Mouse (Mus musculus) bone marrow macrophage, adult 2 months (primary cell): ENCODE measurements around the gene Gm45062. TPM values are rescaled to one million over a fixed set of nuclear protein-coding genes. Genes with fewer than 3 reads are reported as not detected.

Experiments used
- H3K27ac ChIP-seq: 2 replicates; pipeline ENCODE4 v1.5.1; 2012; ENCODE audit warnings: low read depth, low read length; ENCODE audit not compliant: insufficient read depth
- H3K4me1 ChIP-seq: 2 replicates; pipeline ENCODE4 v1.6.1; 2012; ENCODE audit warnings: low read length; ENCODE audit not compliant: control insufficient read depth, insufficient read depth
- H3K4me3 ChIP-seq: 2 replicates; pipeline ENCODE4 v1.5.1; 2012; ENCODE audit warnings: mild to moderate bottlenecking, low read length, moderate library complexity; ENCODE audit not compliant: insufficient read depth
- CTCF ChIP-seq: IDR thresholded peaks from 2 replicates; pipeline ENCODE4 v1.5.1; 2012; ENCODE audit warnings: low read depth, mild to moderate bottlenecking, low read length, moderate library complexity
- POLR2A ChIP-seq: IDR thresholded peaks from 2 replicates; pipeline ENCODE4 v1.6.1; 2012; ENCODE audit warnings: mild to moderate bottlenecking, low read depth, low read length, borderline replicate concordance
- polyA plus RNA-seq: library from polyadenylated mRNA; stranded (reverse); fragments of >200 nt; gene quantifications from 2 replicates; pipeline ENCODE4 v1.2.4, GENCODE M21; 2012; ENCODE audit not compliant: missing spikeins, insufficient read depth, insufficient read length

Gene Gm45062
- polyA plus RNA-seq, 1 experiment = 2.5 TPM

GRCm38 (mm10) chr6:8473498-8473897 lies 214.2 kb downstream of the Gm45062 start:
- Histone ChIP-seq H3K27ac (no peak overlapping the region), H3K4me3 (no peak overlapping the region), H3K4me1 (no peaks in the 10 kb centered on the region)
- TF ChIP-seq POLR2A (no peak), CTCF (no peak)

GRCm38 (mm10) chr6:8474316-8474715 lies 215.1 kb downstream of the Gm45062 start:
- H3K27ac ChIP-seq = no peak overlapping the region
- no peak for TF ChIP-seq POLR2A
- TF ChIP-seq CTCF = no peak
- no peaks in the 10 kb centered on the region for H3K4me1 ChIP-seq
- no peak overlapping the region for H3K4me3 ChIP-seq

DNA sequence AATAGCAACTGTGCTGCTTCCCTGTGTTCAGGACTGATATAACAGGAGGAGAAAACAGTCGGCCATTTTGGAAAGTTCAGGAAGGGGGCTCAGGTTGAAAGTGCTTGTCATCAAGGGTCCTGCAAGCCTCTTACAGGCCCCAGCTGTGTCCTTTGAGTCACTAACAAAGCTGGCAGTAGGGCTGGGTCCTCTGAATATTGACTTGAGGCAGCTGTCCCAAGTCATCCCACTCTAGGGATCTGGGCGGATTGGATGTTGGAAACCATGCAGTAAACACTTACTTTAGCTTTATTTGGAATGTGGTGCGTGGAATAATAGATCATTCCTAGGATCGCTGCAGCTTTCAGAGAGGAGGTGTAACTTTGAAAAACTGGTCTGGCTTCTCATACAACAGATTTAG lies 215.6 kb downstream of the Gm45062 start:
- TF ChIP-seq CTCF (no peak), POLR2A (no peak)
- Histone ChIP-seq H3K4me1 (no peaks in the 10 kb centered on the region), H3K4me3 (no peak overlapping the region), H3K27ac (no peak overlapping the region)

DNA sequence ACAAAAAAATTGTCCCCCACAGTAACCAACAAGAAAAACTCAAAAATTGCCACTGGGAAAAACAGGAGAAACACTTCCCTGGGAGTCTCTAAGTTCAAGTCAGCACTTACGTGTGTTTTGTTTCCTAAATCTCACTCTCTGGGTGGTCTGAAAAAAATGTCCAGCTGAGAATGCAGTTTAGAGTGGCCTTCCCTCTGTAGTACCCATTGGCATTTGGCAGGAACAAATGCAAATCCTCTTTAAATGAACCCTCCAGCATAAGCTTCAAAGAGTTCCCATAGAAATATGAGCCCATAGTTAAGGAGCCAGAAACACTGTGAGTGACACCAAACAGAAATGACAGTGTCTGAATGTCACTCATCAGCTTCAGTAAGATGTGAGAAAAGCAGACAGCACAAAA lies 219.9 kb downstream of the Gm45062 start:
- TF ChIP-seq CTCF (no peak), POLR2A (no peak)

GRCm38 (mm10) chr6:8484437-8485275 lies 225.4 kb downstream of the Gm45062 start:
- no peak overlapping the region for H3K27ac ChIP-seq
- H3K4me1 ChIP-seq = no peaks in the 10 kb centered on the region

More for the DNA sequence above, 219.9 kb downstream of the Gm45062 start:
- no peak overlapping the region for H3K4me3 ChIP-seq
- H3K4me1 ChIP-seq = no peaks in the 10 kb centered on the region
- H3K27ac ChIP-seq = no peak overlapping the region

DNA sequence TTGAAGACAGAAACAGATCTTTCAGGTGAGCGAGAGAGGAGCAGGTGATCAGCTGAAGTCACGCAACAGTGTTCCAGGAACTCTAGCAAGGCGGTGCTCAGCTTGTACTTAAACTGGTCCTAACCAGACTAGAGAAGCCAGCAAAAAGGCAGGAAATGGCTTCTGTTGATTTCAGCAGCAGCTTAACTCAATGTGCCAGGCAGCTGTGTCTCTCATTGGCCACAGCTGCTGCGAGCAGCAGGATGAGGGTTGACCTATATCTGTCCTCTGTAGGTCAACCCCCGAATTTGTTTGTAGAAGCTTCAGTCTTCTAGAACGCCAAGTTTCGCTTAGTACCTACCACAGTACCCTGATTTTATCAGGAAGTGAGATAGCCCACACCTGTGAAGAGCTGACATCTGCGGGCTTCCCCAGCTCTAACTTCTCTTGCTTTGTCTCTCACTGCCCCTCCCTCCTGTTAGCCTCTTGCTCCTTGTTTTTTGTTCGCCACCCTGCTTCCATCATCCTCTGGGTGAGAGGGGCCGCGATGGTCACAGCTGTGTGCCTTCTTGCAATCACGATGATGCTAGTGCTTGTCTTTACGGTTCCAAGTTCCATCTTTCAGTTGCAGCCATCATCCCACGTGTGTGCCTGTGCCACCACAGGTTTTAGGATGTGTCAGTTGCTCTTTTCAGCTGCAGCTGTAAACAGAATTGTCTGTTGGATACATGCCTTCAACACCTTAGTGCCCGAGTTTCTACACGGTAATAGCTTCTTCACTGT lies 226.3 kb downstream of the Gm45062 start:
- H3K4me3 ChIP-seq = no peak overlapping the region
- H3K4me1 ChIP-seq = no peaks in the 10 kb centered on the region
- no peak overlapping the region for H3K27ac ChIP-seq
- no peak for TF ChIP-seq POLR2A
- no peak for TF ChIP-seq CTCF

More at GRCm38 (mm10) chr6:8484437-8485275, 225.4 kb downstream of the Gm45062 start:
- no peak overlapping the region for H3K4me3 ChIP-seq
- TF ChIP-seq CTCF = no peak
- no peak for TF ChIP-seq POLR2A

DNA sequence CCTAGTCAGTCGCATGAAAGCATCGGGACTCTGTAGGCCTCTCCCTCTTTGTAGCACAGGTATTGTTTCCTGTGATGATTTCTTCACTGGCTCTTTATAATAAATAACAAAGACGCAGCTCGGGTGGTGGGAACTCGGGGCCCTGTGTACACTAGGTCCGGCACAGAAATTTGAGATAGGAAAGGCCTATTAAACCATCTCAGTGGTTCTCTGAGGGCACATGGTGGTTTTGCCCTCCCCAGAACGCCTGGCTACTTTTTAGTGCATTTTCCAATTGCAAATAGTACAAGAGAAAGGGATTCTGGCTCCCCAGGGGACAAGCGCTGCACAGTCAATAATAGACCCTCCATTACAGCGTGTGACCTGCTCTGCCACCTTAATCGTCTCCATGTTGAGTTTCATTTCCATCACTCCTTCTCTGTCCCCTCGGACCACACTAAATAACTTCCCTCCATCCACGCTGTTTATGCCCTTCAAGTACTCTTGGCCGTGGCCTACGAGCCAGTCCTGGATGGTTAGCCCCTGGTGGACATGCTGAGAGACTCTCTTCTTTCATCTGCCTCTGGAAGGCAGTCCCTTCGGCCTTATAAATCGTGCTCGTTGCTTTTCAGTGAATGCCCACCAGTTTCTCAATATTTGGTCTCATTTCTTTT lies 227.3 kb downstream of the Gm45062 start:
- H3K4me1 ChIP-seq = no peaks in the 10 kb centered on the region
- H3K4me3 ChIP-seq = no peak overlapping the region
- TF ChIP-seq CTCF (no peak), POLR2A (no peak)
- no peak overlapping the region for H3K27ac ChIP-seq

DNA sequence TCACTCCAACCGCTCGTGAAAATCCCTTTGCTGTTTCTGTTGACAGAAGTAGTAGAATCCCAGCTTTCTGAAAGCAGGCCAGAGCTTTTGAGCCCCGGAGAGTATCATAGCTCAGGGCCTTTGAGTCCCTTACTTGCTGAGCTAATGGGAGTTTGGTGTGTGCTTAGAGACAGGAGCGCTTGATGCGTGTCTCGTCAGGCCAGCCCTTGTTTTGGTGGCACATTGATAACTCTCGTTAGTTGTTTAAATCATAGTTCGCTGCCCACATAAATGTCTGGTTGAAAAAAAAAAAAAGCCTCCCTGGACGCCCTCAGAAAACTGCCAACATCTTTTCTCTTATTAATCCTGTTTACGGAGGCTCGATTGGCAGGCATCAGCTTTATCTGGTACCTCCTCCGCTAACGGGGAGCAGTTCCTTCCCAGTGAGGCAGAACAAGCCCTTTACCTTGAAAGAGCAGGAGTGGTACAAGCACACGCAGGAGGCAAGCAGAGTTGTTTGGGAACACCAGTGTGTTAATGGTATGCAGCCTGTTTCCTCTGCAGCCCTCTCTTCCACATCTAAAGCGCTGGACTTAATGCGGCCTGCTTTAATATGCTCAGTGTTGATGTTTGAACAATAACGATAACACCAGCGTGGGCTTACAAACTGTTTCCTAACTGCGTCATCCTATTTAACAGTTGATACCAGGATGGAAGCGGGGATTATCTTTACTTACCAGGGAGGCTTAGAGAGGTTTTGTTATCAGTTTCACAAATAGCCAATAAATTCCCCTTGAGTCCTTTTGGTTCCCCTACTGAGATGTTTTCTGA lies 228.0 kb downstream of the Gm45062 start:
- Histone ChIP-seq H3K27ac (no peak overlapping the region), H3K4me3 (no peak overlapping the region), H3K4me1 (no peaks in the 10 kb centered on the region)
- TF ChIP-seq POLR2A (no peak), CTCF (no peak)

- no peak overlapping the region for H3K4me3 ChIP-seq
- no peak overlapping the region for H3K27ac ChIP-seq
- no peak for TF ChIP-seq POLR2A
- no peak for TF ChIP-seq CTCF
- no peaks in the 10 kb centered on the region for H3K4me1 ChIP-seq
Measured at GRCm38 (mm10) chr6:8488249-8488648, 229.0 kb downstream of the Gm45062 start.
